Mouse (Mus musculus) stomach, postnatal 0 days (tissue): ENCODE results near the gene Raf1. TPM values are rescaled to one million over a fixed set of nuclear protein-coding genes. Genes with fewer than 3 reads are reported as not detected.

Source experiments
- ATAC-seq: fragments of 200-750 bp; cut with Nextera tagmentation; 2 replicates; pipeline ENCODE4 v1.8.0; 2017; ENCODE audit not compliant: low FRiP score, low TSS enrichment
- DNase-seq: peaks from one replicate; pipeline ENCODE4 v3.0.0-alpha.2; 2016; ENCODE audit warnings: low spot score
- H3K27ac ChIP-seq: fragments of 300-500 bp; sonication (generic); replicated peaks from 2 replicates; pipeline ENCODE4 v1.5.1; 2014; ENCODE audit warnings: mild to moderate bottlenecking, control low read depth
- H3K27me3 ChIP-seq: fragments of 300-500 bp; sonication (generic); 2 replicates; pipeline ENCODE4 v1.6.1; 2014; ENCODE audit warnings: low read length; ENCODE audit not compliant: control insufficient read depth, insufficient read depth
- H3K36me3 ChIP-seq: fragments of 300-500 bp; sonication (generic); 2 replicates; pipeline ENCODE4 v1.6.1; 2014; ENCODE audit warnings: low read length, mixed read lengths; ENCODE audit not compliant: control insufficient read depth, insufficient read depth
- H3K4me1 ChIP-seq: fragments of 300-500 bp; sonication (generic); replicated peaks from 2 replicates; pipeline ENCODE4 v1.6.1; 2014; ENCODE audit warnings: antibody characterized with exemption; ENCODE audit not compliant: control insufficient read depth, insufficient read depth
- H3K4me2 ChIP-seq: fragments of 300-500 bp; sonication (generic); replicated peaks from 2 replicates; pipeline ENCODE4 v1.6.1; 2014; ENCODE audit warnings: low read depth, mild to moderate bottlenecking, control low read depth, moderate library complexity
- H3K4me3 ChIP-seq: fragments of 300-500 bp; sonication (generic); 2 replicates; pipeline ENCODE4 v1.5.1; 2014; ENCODE audit warnings: low read depth, low read length, control low read depth
- H3K9ac ChIP-seq: fragments of 300-500 bp; sonication (generic); 2 replicates; pipeline ENCODE4 v1.6.1; 2014; ENCODE audit warnings: mild to moderate bottlenecking, low read length, control low read depth, mixed read lengths
- H3K9me3 ChIP-seq: fragments of 300-500 bp; sonication (generic); 2 replicates; pipeline ENCODE4 v1.6.1; 2016; ENCODE audit warnings: low read length; ENCODE audit not compliant: control insufficient read depth
- CTCF ChIP-seq: IDR thresholded peaks from 2 replicates; pipeline ENCODE4 v1.5.1; 2016; ENCODE audit warnings: antibody characterized with exemption, low read depth, mild to moderate bottlenecking, moderate library complexity
- EP300 ChIP-seq: optimal IDR thresholded peaks from 2 replicates; pipeline ENCODE3; 2016; ENCODE audit warnings: antibody characterized with exemption
- WGBS: fragments of 180-500 bp; shearing (Covaris S2); extraction: QIAGEN DNeasy Blood & Tissue Kit; methylation state at CpG from one replicate; pipeline ENCODE4 v1.1.7; 2014; 5-methylcytosine and 5-hydroxymethylcytosine counted together
- polyA plus RNA-seq: library from polyadenylated mRNA; unstranded; fragments of >200 nt; fragmentation: Nextera tagmentation; extraction: Ambion mirVana; gene quantifications from 2 replicates; pipeline ENCODE4 v1.2.1, GENCODE M21; 2015

Gene Raf1
- polyA plus RNA-seq, 1 experiment from 2014 or later = 67.1 TPM

DNA sequence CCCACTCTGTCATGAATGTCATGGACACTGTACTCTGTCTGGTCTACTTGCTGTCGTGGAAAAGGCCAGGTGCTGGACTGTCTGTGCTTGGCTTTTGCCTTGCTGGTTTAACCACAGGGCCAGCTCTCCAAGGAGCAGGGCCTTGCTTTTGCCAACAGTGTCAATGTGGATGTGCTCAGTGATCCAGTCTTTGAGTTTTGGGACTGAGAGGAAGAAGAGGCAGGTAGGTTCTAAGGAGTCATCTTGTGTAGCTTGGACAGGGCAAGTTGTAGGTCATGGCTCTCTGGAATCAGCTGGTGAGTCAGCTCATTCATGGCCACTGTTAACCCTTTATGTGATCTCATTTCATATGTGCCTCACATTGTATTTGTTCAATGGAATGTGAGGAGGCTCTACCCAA, 70.0 kb downstream of the Raf1 start:
- H3K9ac ChIP-seq = no peak overlapping the region
- no peak overlapping the region for H3K4me2 ChIP-seq
- H3K4me3 ChIP-seq = no peak overlapping the region
- H3K27me3 ChIP-seq = no peaks in the 10 kb centered on the region
- WGBS = 69% methylated on average over 1 of the region's 1 CpGs
- no peak for ATAC-seq
- no peaks in the 10 kb centered on the region for H3K9me3 ChIP-seq
- DNase-seq = no peak
- H3K27ac ChIP-seq = no peak overlapping the region
- H3K4me1 ChIP-seq = 0 out of 2 replicates have a peak, but pooled peaks cover 3% of the 10 kb centered on the region
- peaks cover 4% of the 10 kb centered on the region; the same call in 1 of the 2 replicates for H3K36me3 ChIP-seq
- TF ChIP-seq CTCF (no peak), EP300 (no peak)

DNA sequence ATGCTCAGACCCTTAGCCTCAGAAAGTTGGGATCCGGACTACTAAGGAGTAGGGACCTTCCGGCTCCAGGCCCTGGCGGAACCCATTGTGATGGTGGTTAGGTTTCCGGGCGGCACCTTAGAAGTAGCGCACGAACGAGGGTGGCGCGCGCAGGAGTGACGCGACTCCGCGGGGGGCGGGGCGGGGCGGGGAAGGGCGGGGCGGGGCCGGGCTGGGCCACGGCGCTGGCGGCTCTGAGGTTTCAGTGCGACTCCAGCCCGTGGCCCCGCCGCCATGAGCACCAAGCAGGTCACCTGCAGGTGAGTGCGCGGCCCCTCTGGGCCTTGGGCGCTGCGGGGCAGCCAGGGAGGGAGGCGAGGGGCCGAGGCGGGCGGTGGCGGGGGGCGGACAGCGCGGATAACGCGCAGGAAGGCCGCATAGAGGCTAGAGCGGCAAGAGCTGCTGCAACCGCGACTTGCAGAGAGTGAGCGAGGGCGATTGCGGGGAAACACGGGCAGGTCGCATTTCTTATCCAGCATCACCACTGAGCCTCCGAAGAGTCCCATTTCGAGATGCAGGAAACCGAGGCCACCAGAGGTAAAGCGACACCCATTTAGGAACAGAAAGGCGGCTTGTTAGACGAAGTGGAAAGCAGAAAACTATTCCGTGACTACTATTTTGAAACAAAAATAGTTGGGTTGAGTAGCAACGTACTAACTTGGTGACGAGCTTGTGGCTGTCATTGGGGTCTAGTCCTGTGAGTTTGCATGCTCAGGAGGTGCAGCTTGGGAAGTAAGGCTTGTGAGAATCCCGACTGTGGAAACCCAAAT, 74.5 kb downstream of the Raf1 start, which contains the start of gene Mkrn2:
Mkrn2 (plus strand) TSS at position 188 of the 809 bp plus-strand sequence.
- ATAC-seq = peak; percentile 94
- Histone ChIP-seq H3K4me3 (peak within 1 kb of the TSS; percentile 87), H3K9ac (peak within 1 kb of the TSS; percentile 92), H3K4me1 (0 out of 2 replicates have a peak, but pooled peaks cover 3% of the 10 kb centered on the region), H3K36me3 (no peaks in the 10 kb centered on the region), H3K9me3 (no peaks in the 10 kb centered on the region), H3K27ac (peak within 1 kb of the TSS; percentile 85), H3K4me2 (peak within 1 kb of the TSS; percentile 71), H3K27me3 (no peaks in the 10 kb centered on the region)
- peak; percentile 91 for DNase-seq
- no peak for TF ChIP-seq CTCF
- TF ChIP-seq EP300 = no peak
- WGBS = under 1% methylated on average over 59 of the region's 61 CpGs

DNA sequence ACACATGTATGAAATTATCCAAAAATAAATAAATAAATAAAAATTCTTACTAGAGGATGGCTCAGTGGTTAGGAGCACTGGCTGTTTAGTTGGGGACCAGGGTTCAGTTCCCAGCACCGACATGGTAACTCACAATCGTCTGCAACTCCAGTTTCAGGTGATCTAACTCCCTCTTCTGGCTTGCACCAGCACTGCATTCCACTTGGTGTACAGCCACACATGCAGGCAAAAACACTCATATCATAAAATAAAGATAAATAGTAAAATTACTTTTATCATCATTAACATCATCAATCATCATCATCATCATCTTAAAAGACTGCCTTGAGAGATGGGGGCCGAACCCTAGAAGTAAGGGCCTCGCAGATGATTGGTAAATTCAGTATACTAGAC, 75.1 kb downstream of the Raf1 start:
- no peaks in the 10 kb centered on the region for H3K27me3 ChIP-seq
- no peak overlapping the region for H3K27ac ChIP-seq
- TF ChIP-seq EP300 (no peak), CTCF (peak; percentile 20; the same call in 1 of the 2 replicates)
- 67% methylated on average over 4 of the region's 4 CpGs for WGBS
- DNase-seq = no peak
- peak; percentile 18; the same call in 1 of the 2 replicates for ATAC-seq
- peak overlapping the region; percentile 87; the same call in 1 of the 2 replicates for H3K4me3 ChIP-seq
- H3K36me3 ChIP-seq = no peaks in the 10 kb centered on the region
- H3K4me2 ChIP-seq = peak overlapping the region; percentile 17; the same call in 1 of the 2 replicates
- H3K9ac ChIP-seq = no peak overlapping the region
- 0 out of 2 replicates have a peak, but pooled peaks cover 3% of the 10 kb centered on the region for H3K4me1 ChIP-seq
- H3K9me3 ChIP-seq = no peaks in the 10 kb centered on the region

DNA sequence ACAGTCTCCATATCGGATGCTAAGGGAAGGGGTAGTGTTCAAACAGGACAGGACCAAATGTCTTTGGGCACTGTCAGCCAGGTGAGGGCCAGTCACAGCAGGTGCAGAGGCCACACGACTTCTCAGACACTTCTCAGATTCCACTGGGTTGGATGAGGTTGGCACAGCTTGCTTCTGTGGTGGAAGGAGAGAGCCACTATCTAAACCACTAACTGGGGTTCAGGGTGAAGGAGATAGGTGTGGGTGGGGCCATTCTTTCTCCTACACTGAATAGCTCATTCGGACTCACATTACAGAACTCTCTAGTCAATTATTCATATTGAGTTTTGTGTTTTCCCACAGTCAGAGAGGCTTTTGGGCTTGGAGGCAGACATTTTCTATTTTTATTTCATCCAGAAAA, 80.8 kb downstream of the Raf1 start:
- 60% methylated on average over 3 of the region's 3 CpGs for WGBS
- H3K4me1 ChIP-seq = no peaks in the 10 kb centered on the region
- no peak for TF ChIP-seq CTCF
- no peak for TF ChIP-seq EP300

DNA sequence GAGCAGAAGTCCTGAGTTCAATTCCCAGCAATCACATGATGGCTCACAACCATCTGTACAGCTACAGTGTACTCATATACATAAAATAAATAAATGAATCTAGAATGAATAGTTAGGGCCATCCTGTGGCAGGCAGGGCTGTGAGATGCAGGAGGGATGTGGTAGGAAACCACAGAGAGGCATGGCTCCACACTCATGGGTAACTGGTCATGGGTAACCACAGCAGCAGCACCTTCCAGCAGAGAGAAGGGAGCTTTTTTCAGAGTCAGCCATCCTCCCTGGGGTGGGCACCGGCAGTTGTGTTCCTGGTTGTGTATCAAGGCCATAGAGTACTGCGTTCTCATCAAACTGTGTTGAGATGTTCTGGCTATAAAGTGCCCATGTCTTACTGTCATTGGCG, 82.0 kb downstream of the Raf1 start:
- H3K4me1 ChIP-seq = no peaks in the 10 kb centered on the region
- ATAC-seq (no peak), DNase-seq (no peak)
- H3K9ac ChIP-seq = no peak overlapping the region
- no peak overlapping the region for H3K4me3 ChIP-seq
- H3K4me2 ChIP-seq = no peak overlapping the region
- WGBS = 80% methylated on average over 3 of the region's 3 CpGs
- H3K27me3 ChIP-seq = no peaks in the 10 kb centered on the region
- TF ChIP-seq EP300 (no peak), CTCF (no peak)
- H3K36me3 ChIP-seq = no peaks in the 10 kb centered on the region
- H3K27ac ChIP-seq = no peak overlapping the region
- no peaks in the 10 kb centered on the region for H3K9me3 ChIP-seq

More for the DNA sequence above, 80.8 kb downstream of the Raf1 start:
- Histone ChIP-seq H3K9ac (no peak overlapping the region), H3K4me2 (no peak overlapping the region), H3K27ac (no peak overlapping the region), H3K27me3 (no peaks in the 10 kb centered on the region), H3K9me3 (no peaks in the 10 kb centered on the region), H3K36me3 (no peaks in the 10 kb centered on the region), H3K4me3 (no peak overlapping the region)
- no peak for DNase-seq
- ATAC-seq = no peak

DNA sequence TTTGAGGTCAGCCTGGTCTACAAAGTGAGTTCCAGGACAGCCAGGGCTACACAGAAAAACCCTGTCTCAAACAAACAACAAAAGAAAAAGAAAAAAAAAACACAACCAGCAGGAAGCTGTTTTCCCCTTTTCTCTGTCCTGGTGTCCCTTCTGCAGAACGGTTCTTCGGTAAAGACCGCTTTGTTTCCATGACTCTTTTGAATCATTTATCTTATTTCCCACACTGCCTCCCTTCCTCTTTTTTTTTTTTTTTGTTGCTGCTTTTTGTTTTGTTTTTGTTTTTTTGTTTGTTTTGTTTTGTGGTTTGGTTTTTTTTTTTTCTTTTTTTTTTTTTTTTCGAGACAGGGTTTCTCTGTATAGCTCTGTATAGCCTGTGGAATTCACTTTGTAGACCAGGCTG, 83.2 kb downstream of the Raf1 start:
- Histone ChIP-seq H3K4me2 (no peak overlapping the region), H3K27me3 (no peaks in the 10 kb centered on the region), H3K9me3 (no peaks in the 10 kb centered on the region), H3K9ac (no peak overlapping the region), H3K36me3 (no peaks in the 10 kb centered on the region), H3K27ac (no peak overlapping the region), H3K4me1 (no peaks in the 10 kb centered on the region), H3K4me3 (no peak overlapping the region)
- DNase-seq (no peak), ATAC-seq (no peak)
- no peak for TF ChIP-seq EP300
- no peak for TF ChIP-seq CTCF
- WGBS = 91% methylated on average over 4 of the region's 4 CpGs
